Mouse (Mus musculus) ES-E14 (cell line): ENCODE measurements around the gene Fbxw4. TPM values are rescaled to one million over a fixed set of nuclear protein-coding genes. Genes with fewer than 3 reads are reported as not detected.

Experiments used
- DNase-seq: peaks from one replicate; pipeline ENCODE4 v3.0.0-alpha.2; 2013; ENCODE audit warnings: low read depth, low spot score
- H3K27ac ChIP-seq: 2 replicates; pipeline ENCODE4 v1.5.1; 2012; ENCODE audit warnings: low read depth, mild to moderate bottlenecking, low read length, moderate library complexity, mixed read lengths; ENCODE audit not compliant: poor library complexity, insufficient read depth, severe bottlenecking
- H3K36me3 ChIP-seq: 2 replicates; pipeline ENCODE4 v1.6.1; 2012; ENCODE audit warnings: mild to moderate bottlenecking, low read length, moderate library complexity, mixed read lengths; ENCODE audit not compliant: control insufficient read depth, poor library complexity, insufficient read depth, severe bottlenecking
- H3K4me1 ChIP-seq, 2 experiments: fragments of 150-350 bp in 1 of 2; sonication (generic) in 1 of 2; 2 replicates each; pipeline ENCODE4 v1.6.1; 2012; ENCODE audit warnings: low read length in 2 of 2, mild to moderate bottlenecking in 1 of 2, mixed read lengths in 1 of 2; ENCODE audit not compliant: control insufficient read depth in 2 of 2, insufficient read depth in 2 of 2, poor library complexity in 1 of 2
- H3K4me3 ChIP-seq, 2 experiments: fragments of 150-350 bp in 1 of 2; sonication (generic) in 1 of 2; 2 replicates each; pipeline ENCODE4 v1.5.1; 2012; ENCODE audit warnings: low read length in 2 of 2, low read depth in 1 of 2, mild to moderate bottlenecking in 1 of 2, mixed read lengths in 1 of 2; ENCODE audit not compliant: insufficient read depth in 1 of 2, poor library complexity in 1 of 2, severe bottlenecking in 1 of 2
- H3K9ac ChIP-seq: 2 replicates; pipeline ENCODE4 v1.6.1; 2012; ENCODE audit warnings: low read depth, mild to moderate bottlenecking, low read length, mixed read lengths; ENCODE audit not compliant: poor library complexity, insufficient read depth, severe bottlenecking
- H3K9me3 ChIP-seq: fragments of 150-350 bp; sonication (generic); 2 replicates; pipeline ENCODE4 v1.6.1; 2012; ENCODE audit warnings: low read depth, mild to moderate bottlenecking, low read length; ENCODE audit not compliant: control insufficient read depth, insufficient read depth
- CHD2 ChIP-seq: IDR thresholded peaks from 2 replicates; pipeline ENCODE4 v1.6.1; 2014; ENCODE audit warnings: mild to moderate bottlenecking, low read depth, low read length, inconsistent platforms
- HCFC1 ChIP-seq: IDR thresholded peaks from 2 replicates; pipeline ENCODE4 v1.6.1; 2012; ENCODE audit warnings: low read length, inconsistent platforms, borderline replicate concordance; ENCODE audit not compliant: insufficient read depth
- MAFK ChIP-seq: IDR thresholded peaks from 2 replicates; pipeline ENCODE4 v1.6.1; 2014; ENCODE audit warnings: mild to moderate bottlenecking, low read depth, low read length, inconsistent platforms; ENCODE audit not compliant: insufficient read depth
- ZC3H11A ChIP-seq: IDR thresholded peaks from 2 replicates; pipeline ENCODE4 v1.6.1; 2012; ENCODE audit warnings: low read depth, mild to moderate bottlenecking, inconsistent platforms, low read length, borderline replicate concordance
- ZNF384 ChIP-seq: IDR thresholded peaks from 2 replicates; pipeline ENCODE4 v1.6.1; 2012; ENCODE audit warnings: low read depth, low read length, inconsistent platforms
- in situ Hi-C, 2 experiments: fragments of 600-800 bp; cut with MboI; formaldehyde crosslinking; loops; one replicate each; pipeline ENCODE4 v1.15.1; 2025; ENCODE audit warnings: low sequenced_read_pairs in 2 of 2, inconsistent platforms in 1 of 2; ENCODE audit not compliant: unreplicated experiment in 2 of 2
- total RNA-seq: library from RNA; depleted of rRNA; stranded (reverse); fragments of 300-350 nt; gene quantifications from 2 replicates; pipeline ENCODE4 v1.2.3, GENCODE M21; 2012

The Fbxw4 gene
- total RNA-seq, 1 experiment = 6.3 TPM

GRCm38 (mm10) chr19:45672971-45673370, 12.9 kb upstream of the Fbxw4 start:
- Histone ChIP-seq H3K27ac (no peak overlapping the region), H3K9me3 (no peaks in the 10 kb centered on the region), H3K4me3 (no peak overlapping the region), H3K36me3 (no peaks in the 10 kb centered on the region), H3K9ac (no peak overlapping the region), H3K4me1 (peaks cover 0 to 7% of the 10 kb centered on the region in 2 experiments; a peak in 1 of 4 replicates)
- in situ Hi-C loops = no loop called here
- TF ChIP-seq CHD2 = no peak
- no peak for TF ChIP-seq ZNF384
- no peak for TF ChIP-seq MAFK
- TF ChIP-seq ZC3H11A = no peak
- DNase-seq = no peak

DNA sequence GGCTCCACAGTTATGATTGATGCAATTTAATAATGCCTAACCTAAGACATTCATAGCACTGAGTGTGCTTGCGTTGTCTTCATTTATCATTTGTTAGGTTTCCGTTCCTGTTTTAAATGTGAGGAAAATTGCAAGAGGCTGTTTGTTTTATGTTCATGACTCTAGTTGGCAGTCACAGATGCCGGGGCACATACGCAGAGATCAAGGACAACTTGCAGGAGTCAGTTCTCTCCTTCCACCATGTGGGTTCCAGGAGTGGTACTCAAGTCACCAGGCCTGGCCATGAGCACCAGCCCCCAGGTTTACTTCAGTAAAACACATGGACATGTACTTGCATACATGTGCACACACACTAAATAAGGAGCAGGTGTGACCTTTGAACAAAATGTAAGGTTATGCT, 8.9 kb upstream of the Fbxw4 start:
- no peaks in the 10 kb centered on the region for H3K36me3 ChIP-seq
- no peak for DNase-seq
- no peaks in the 10 kb centered on the region for H3K9me3 ChIP-seq
- TF ChIP-seq HCFC1 (no peak), ZC3H11A (no peak), CHD2 (no peak), ZNF384 (no peak), MAFK (no peak)
- H3K27ac ChIP-seq = no peak overlapping the region
- no peak overlapping the region for H3K9ac ChIP-seq
- in situ Hi-C loops = no loop called here
- H3K4me3 ChIP-seq = no peak overlapping the region
- no peaks in the 10 kb centered on the region for H3K4me1 ChIP-seq

- H3K27ac ChIP-seq = no peak overlapping the region
- no peak overlapping the region for H3K4me3 ChIP-seq
- in situ Hi-C loops = no loop called here
- H3K4me1 ChIP-seq = peaks cover 0 to 2% of the 10 kb centered on the region in 2 experiments; a peak in 2 of 4 replicates
- DNase-seq = no peak
- H3K9ac ChIP-seq = no peak overlapping the region
- no peaks in the 10 kb centered on the region for H3K9me3 ChIP-seq
- no peak for TF ChIP-seq CHD2
- TF ChIP-seq ZC3H11A = no peak
- TF ChIP-seq HCFC1 = no peak
- no peak for TF ChIP-seq ZNF384
- TF ChIP-seq MAFK = no peak
- no peaks in the 10 kb centered on the region for H3K36me3 ChIP-seq
These were observed 3.7 kb upstream of the Fbxw4 start for GRCm38 (mm10) chr19:45663851-45664250.

GRCm38 (mm10) chr19:45660503-45660790, 335 bp upstream of the Fbxw4 start:
- Histone ChIP-seq H3K4me3 (peak overlapping the region; percentile 77 to 81), H3K27ac (no peak overlapping the region), H3K4me1 (peaks cover 0 to 6% of the 10 kb centered on the region in 2 experiments; a peak in 2 of 4 replicates), H3K9ac (peak overlapping the region; percentile 94), H3K9me3 (no peaks in the 10 kb centered on the region), H3K36me3 (no peaks in the 10 kb centered on the region)
- peak; percentile 20 for DNase-seq
- in situ Hi-C loops = no loop called here
- TF ChIP-seq ZNF384 = no peak
- no peak for TF ChIP-seq CHD2
- TF ChIP-seq HCFC1 = no peak
- no peak for TF ChIP-seq ZC3H11A
- no peak for TF ChIP-seq MAFK

DNA sequence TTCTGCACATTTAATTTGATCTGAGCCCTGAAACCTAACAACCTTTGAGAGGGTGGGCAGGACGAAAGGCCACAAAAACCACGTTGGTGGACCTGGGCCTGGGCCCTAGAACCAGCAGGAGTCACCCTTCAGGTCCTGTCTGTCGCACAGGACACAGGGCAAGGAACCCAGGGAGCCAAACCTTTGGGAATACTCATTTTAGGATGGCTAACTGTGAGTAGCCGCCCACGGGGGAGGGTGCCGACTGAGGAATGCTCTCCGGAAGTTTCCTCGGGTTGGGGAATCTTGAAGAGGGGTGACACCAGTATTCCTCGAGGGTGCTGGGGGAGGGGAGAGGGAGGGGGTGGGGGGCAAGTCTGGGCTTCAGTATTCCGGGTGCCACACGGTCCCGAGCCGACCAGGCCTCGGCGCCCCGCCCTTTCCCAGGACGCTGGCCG, 793 bp downstream of the Fbxw4 start:
- Histone ChIP-seq H3K4me1 (peaks cover 0 to 6% of the 10 kb centered on the region in 2 experiments; a peak in 2 of 4 replicates), H3K4me3 (peak overlapping the region; percentile 77 to 81), H3K9ac (peak overlapping the region; percentile 94), H3K9me3 (no peaks in the 10 kb centered on the region), H3K36me3 (no peaks in the 10 kb centered on the region), H3K27ac (0 out of 2 replicates have a peak overlapping the region, but pooled peaks have one; percentile 10)
- TF ChIP-seq ZC3H11A = no peak
- no peak for TF ChIP-seq ZNF384
- no peak for TF ChIP-seq MAFK
- TF ChIP-seq CHD2 = no peak
- TF ChIP-seq HCFC1 = no peak; the same call in 1 of the 2 replicates
- DNase-seq = peak; percentile 26
- in situ Hi-C loops = no loop called here
